7 mouse cellular contexts compared by ENCODE assay signal in genomic region chr7:75739075-75739725, GRCm38 (mm10).
DNase-seq lines count a peak whose midpoint lies in the region; ATAC-seq and TF ChIP-seq lines count a peak whose summit lies in the region.

No protein-coding gene starts in this region.

- peak; percentile 52 to 58 for DNase-seq in cerebellum, postnatal 36 days
- peak; percentile 65 for DNase-seq in gastrocnemius, adult 2 months
- peak; percentile 83 for DNase-seq in induced T-regulatory cell, adult 2 months (ENCODE audit: low read depth)
- DNase-seq in left cerebral cortex, adult 8-10 months (ENCODE audit: low spot score in 2 of 2) = peak; percentile 22 to 38
- peak; percentile 71 for DNase-seq in right cerebral cortex, postnatal 25 days

- no peak overlapping the region for H3K27ac ChIP-seq in gastrocnemius, adult 2 months

- TF ChIP-seq CTCF in gastrocnemius, adult 2 months (IDR thresholded peaks at IDR 0.05) = peak; percentile 78

- ATAC-seq in activated CD4-positive, CD25-positive, alpha-beta regulatory T cell, adult 4 months = peak; percentile 84
- peak; percentile 99 for ATAC-seq in megakaryocyte progenitor cell, adult 5-6 weeks (replicated peaks; ENCODE audit: poor library complexity)

- H3K4me3 ChIP-seq in gastrocnemius, adult 2 months = no peak overlapping the region

- intact Hi-C loops in gastrocnemius, adult 2 months (cut with DNase I) = loop anchor here (2.0 to 5.0 kb wide), 2 partner anchors 88 to 142 kb away; no protein-coding TSS in a partner anchor

Comparison
In these comparisons a context has a peak if more than half of its experiments do, and no peak if none do; other contexts are left out.
1. DNase-seq: peak in every context shown above with its lines; median percentile 83 in induced T-regulatory cell, adult 2 months; 71 in right cerebral cortex, postnatal 25 days; 65 in gastrocnemius, adult 2 months; 55 in cerebellum, postnatal 36 days; 30 in left cerebral cortex, adult 8-10 months.